Mouse (Mus musculus): ENCODE measurements around the gene Aarsd1. TPM values are rescaled to one million over a fixed set of nuclear protein-coding genes. Genes with fewer than 3 reads are reported as not detected.

Gene Aarsd1
- total RNA-seq (2023), result 10 to 100 TPM; 23.3 to 30.8 TPM

GRCm38 (mm10) chr11:101417101-101417855, at the start of gene Aarsd1:
TSS of gene Aarsd1 (minus strand) at chr11:101417615.

GRCm38 (mm10) chr11:101465869-101466551, 48.6 kb upstream of the Aarsd1 start, which contains the start of gene Vat1:
TSS of gene Vat1 (minus strand) at chr11:101466230.

GRCm38 (mm10) chr11:101464211-101465100, 47.0 kb upstream of the Aarsd1 start, which contains the start of gene Rnd2:
TSS of gene Rnd2 (plus strand) at chr11:101464999.

GRCm38 (mm10) chr11:101448274-101448746, 30.9 kb upstream of the Aarsd1 start, which contains the start of gene Ifi35:
TSS of gene Ifi35 (plus strand) at chr11:101448407.

GRCm38 (mm10) chr11:101442127-101442693, 24.8 kb upstream of the Aarsd1 start, which contains the start of gene Rpl27:
TSS of gene Rpl27 (plus strand) at chr11:101442298.

GRCm38 (mm10) chr11:101424925-101425813, 7.8 kb upstream of the Aarsd1 start, which contains the start of the genes Rundc1 and Ptges3l:
TSS of gene Rundc1 (plus strand) at chr11:101425085.
TSS of gene Ptges3l (minus strand) at chr11:101425333.

GRCm38 (mm10) chr11:101424105-101424851, 6.9 kb upstream of the Aarsd1 start, which contains the start of gene Gm27029:
TSS of gene Gm27029 (minus strand) at chr11:101424796.

GRCm38 (mm10) chr11:101367326-101367935, 50.0 kb downstream of the Aarsd1 start, which contains the start of gene G6pc:
TSS of gene G6pc (plus strand) at chr11:101367561.

Other genes with a start within 250 kb of the Aarsd1 start
- under 1 TPM; 0.24 to 0.44 TPM for gene Cntnap1, start 247.1 kb downstream of the Aarsd1 start, total RNA-seq (2023)
- 1 to 10 TPM in 1 of 2 experiments, under 1 TPM in 1; 0.73 to 1.1 TPM for gene Plekhh3, start 246.3 kb downstream of the Aarsd1 start, total RNA-seq (2023)
- 1 to 10 TPM in 1 of 2 experiments, under 1 TPM in 1; 0.44 to 1.5 TPM for gene Ccr10, start 242.2 kb downstream of the Aarsd1 start, total RNA-seq (2023)
- gene Ezh1, start 191.2 kb downstream of the Aarsd1 start, total RNA-seq (2023), result 10 to 100 TPM; 89.4 to 98.1 TPM
- gene Ramp2, start 171.6 kb downstream of the Aarsd1 start, total RNA-seq (2023), result not detected
- gene Vps25, start 163.9 kb downstream of the Aarsd1 start, total RNA-seq (2023), result 10 to 100 TPM; 62.5 to 71.6 TPM
- 1 to 10 TPM; 1.2 to 1.8 TPM for gene Wnk4, start 157.0 kb downstream of the Aarsd1 start, total RNA-seq (2023)
- gene Cntd1, start 138.6 kb downstream of the Aarsd1 start, total RNA-seq (2023), result not detected
- 10 to 100 TPM; 38.7 to 39.1 TPM for gene Coa3, start 138.5 kb downstream of the Aarsd1 start, total RNA-seq (2023)
- 100 to 1,000 TPM; 207 to 215 TPM for gene Becn1, start 115.3 kb downstream of the Aarsd1 start, total RNA-seq (2023)
- gene Psme3, start 101.4 kb downstream of the Aarsd1 start, total RNA-seq (2023), result 100 to 1,000 TPM; 126 to 147 TPM
- 10 to 100 TPM; 23.2 to 25.3 TPM for gene Aoc2, start 92.6 kb downstream of the Aarsd1 start, total RNA-seq (2023)
- gene Aoc3, start 87.0 kb downstream of the Aarsd1 start, total RNA-seq (2023), result 1 to 10 TPM in 1 of 2 experiments, under 1 TPM in 1; 0.73 to 1.1 TPM
- not detected for gene G6pc, start 50.1 kb downstream of the Aarsd1 start, total RNA-seq (2023)
- gene Gm27029, start 7.2 kb upstream of the Aarsd1 start, total RNA-seq (2023), result 1 to 10 TPM in 1 of 2 experiments, under 1 TPM in 1; 0.90 to 1.3 TPM
- 10 to 100 TPM; 25.2 to 27.6 TPM for gene Rundc1, start 7.5 kb upstream of the Aarsd1 start, total RNA-seq (2023)
- 1 to 10 TPM; 5.3 to 8.5 TPM for gene Ptges3l, start 7.7 kb upstream of the Aarsd1 start, total RNA-seq (2023)
- gene Rpl27, start 24.7 kb upstream of the Aarsd1 start, total RNA-seq (2023), result 100 to 1,000 TPM; 134 to 149 TPM
- 10 to 100 TPM; 69.1 to 70.5 TPM for gene Ifi35, start 30.8 kb upstream of the Aarsd1 start, total RNA-seq (2023)
- 1 to 10 TPM in 1 of 2 experiments, under 1 TPM in 1; 0.62 to 1.5 TPM for gene Rnd2, start 47.4 kb upstream of the Aarsd1 start, total RNA-seq (2023)
- gene Vat1, start 48.6 kb upstream of the Aarsd1 start, total RNA-seq (2023), result 10 to 100 TPM; 11.5 to 13.2 TPM
- 1 to 10 TPM; 1.5 to 4.2 TPM for gene Brca1, start 134.3 kb upstream of the Aarsd1 start, total RNA-seq (2023)
- gene Nbr1, start 134.5 kb upstream of the Aarsd1 start, total RNA-seq (2023), result 100 to 1,000 TPM; 128 to 145 TPM
- 10 to 100 TPM; 12.6 to 21.2 TPM for gene Tmem106a, start 164.6 kb upstream of the Aarsd1 start, total RNA-seq (2023)
- not detected for gene Gm11634, start 181.6 kb upstream of the Aarsd1 start, total RNA-seq (2023)
- gene Rdm1, start 209.6 kb upstream of the Aarsd1 start, total RNA-seq (2023), result 10 to 100 TPM; 38.6 to 38.9 TPM
- 1 to 10 TPM; 6.4 to 7.5 TPM for gene Arl4d, start 247.9 kb upstream of the Aarsd1 start, total RNA-seq (2023)

Measured in T-cell, adult 66 days (primary cell).